Mouse (Mus musculus) C2C12 (cell line): Measurements from ENCODE around the gene Slc17a7.
"Not testable (repeated sequence)": the region's sequence is repeated elsewhere in the genome, so short reads cannot be mapped to it uniquely, and the experiment has no call there.

Source experiments
- CEBPB ChIP-seq: IDR thresholded peaks from one replicate; pipeline ENCODE4 v1.6.1; 2011; ENCODE audit warnings: low read depth, mild to moderate bottlenecking, control low read depth, moderate library complexity
- CTCF ChIP-seq: IDR thresholded peaks from one replicate; pipeline ENCODE4 v1.5.1; 2011; ENCODE audit not compliant: control insufficient read depth, insufficient read depth, insufficient read length
- MAX ChIP-seq: IDR thresholded peaks from one replicate; pipeline ENCODE4 v1.6.1; 2011; ENCODE audit warnings: mild to moderate bottlenecking, control low read depth
- MYOG ChIP-seq: IDR thresholded peaks from one replicate; pipeline ENCODE4 v1.6.1; 2011; ENCODE audit not compliant: control insufficient read depth, insufficient read length; ENCODE audit errors: extremely low read depth
- USF1 ChIP-seq: IDR thresholded peaks from one replicate; pipeline ENCODE4 v1.6.1; 2011; ENCODE audit warnings: low read depth, mild to moderate bottlenecking, control low read depth, moderate library complexity

DNA sequence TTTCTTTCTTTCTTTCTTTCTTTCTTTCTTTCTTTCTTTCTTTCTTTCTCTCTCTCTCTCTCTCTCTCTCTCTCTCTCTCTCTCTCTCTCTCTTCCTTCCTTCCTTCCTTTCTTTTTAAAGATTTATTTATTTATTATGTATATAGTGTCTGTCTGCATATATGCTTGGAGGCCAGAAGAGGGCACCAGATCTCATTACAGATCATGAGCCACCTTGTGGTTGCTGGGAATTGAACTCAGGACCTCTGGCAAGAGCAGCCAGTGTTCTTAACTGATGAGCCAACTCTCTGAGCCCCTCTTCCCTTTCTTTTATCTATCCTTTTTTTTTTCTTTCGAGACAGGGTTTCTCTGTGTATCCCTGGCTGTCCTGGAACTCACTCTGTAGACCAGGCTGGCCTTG is 10.0 kb downstream of the Slc17a7 start:
- TF ChIP-seq CEBPB, MYOG, USF1, CTCF, MAX: not testable (repeated sequence)
